Mouse (Mus musculus) layer of hippocampus, adult 2 months (tissue): ENCODE measurements around the gene Fam69b. TPM values are rescaled to one million over a fixed set of nuclear protein-coding genes. Genes with fewer than 3 reads are reported as not detected.

Source experiments
- DNase-seq, 2 experiments: peaks; one replicate each; pipeline ENCODE4 v3.0.0; 2022; ENCODE audit warnings: low spot score in 2 of 2
- H3K27ac ChIP-seq: fragments of 200-600 bp; 2 replicates; pipeline ENCODE4 v1.8.1; 2022
- H3K4me3 ChIP-seq: fragments of 200-600 bp; 2 replicates; pipeline ENCODE4 v1.8.1; 2022; ENCODE audit warnings: mild to moderate bottlenecking
- CTCF ChIP-seq: fragments of 200-600 bp; conservative IDR thresholded peaks from 2 replicates; pipeline ENCODE4 v1.8.1; 2022; ENCODE audit warnings: antibody characterized with exemption, mild to moderate bottlenecking, moderate library complexity
- total RNA-seq, 2 experiments: library from RNA; stranded (reverse); gene quantifications; 2 replicates each; pipeline ENCODE4 v1.2.3; 2021

The Fam69b gene
- total RNA-seq, 2 experiments from 2014 or later, result 70.3 to 72.6 TPM

- no peak for DNase-seq
- no peak for TF ChIP-seq CTCF
- Histone ChIP-seq H3K4me3 (no peak overlapping the region), H3K27ac (no peak overlapping the region)
Observed at GRCm38 (mm10) chr2:26615459-26616124, 12.7 kb upstream of the Fam69b start.

- TF ChIP-seq CTCF, result no peak
Observed at GRCm38 (mm10) chr2:26617331-26617730, 10.9 kb upstream of the Fam69b start.

GRCm38 (mm10) chr2:26617928-26618327 lies 10.3 kb upstream of the Fam69b start:
- no peak overlapping the region for H3K27ac ChIP-seq
- no peak for DNase-seq
- H3K4me3 ChIP-seq, result no peak overlapping the region
- TF ChIP-seq CTCF, result no peak

More at GRCm38 (mm10) chr2:26617331-26617730, 10.9 kb upstream of the Fam69b start:
- DNase-seq, result no peak
- no peak overlapping the region for H3K4me3 ChIP-seq
- no peak overlapping the region for H3K27ac ChIP-seq

GRCm38 (mm10) chr2:26621246-26621645 lies 7.0 kb upstream of the Fam69b start:
- no peak overlapping the region for H3K27ac ChIP-seq
- TF ChIP-seq CTCF, result no peak
- no peak overlapping the region for H3K4me3 ChIP-seq
- no peak for DNase-seq

- no peak for TF ChIP-seq CTCF
- DNase-seq, result no peak
- no peak overlapping the region for H3K27ac ChIP-seq
- no peak overlapping the region for H3K4me3 ChIP-seq
Observed at GRCm38 (mm10) chr2:26622984-26623383, 5.3 kb upstream of the Fam69b start.

GRCm38 (mm10) chr2:26625419-26625818 lies 2.8 kb upstream of the Fam69b start:
- TF ChIP-seq CTCF, result no peak
- H3K27ac ChIP-seq, result no peak overlapping the region
- DNase-seq, result no peak
- H3K4me3 ChIP-seq, result no peak overlapping the region

GRCm38 (mm10) chr2:26626081-26626480 lies 2.2 kb upstream of the Fam69b start:
- TF ChIP-seq CTCF, result 0 out of 2 replicates have a peak, but pooled peaks have one; percentile 18
- no peak overlapping the region for H3K4me3 ChIP-seq
- DNase-seq, result no peak
- no peak overlapping the region for H3K27ac ChIP-seq

GRCm38 (mm10) chr2:26628792-26629437 lies 658 bp downstream of the Fam69b start:
- peak overlapping the region; percentile 97 for H3K27ac ChIP-seq
- peak overlapping the region; percentile 84 for H3K4me3 ChIP-seq
- no peak for TF ChIP-seq CTCF
- DNase-seq, result no peak

GRCm38 (mm10) chr2:26632541-26633395 lies 4.5 kb downstream of the Fam69b start:
- H3K27ac ChIP-seq, result peak overlapping the region; percentile 14; the same call in 1 of the 2 replicates
- DNase-seq, result no peak
- no peak for TF ChIP-seq CTCF
- no peak overlapping the region; the same call in 1 of the 2 replicates for H3K4me3 ChIP-seq

- no peak overlapping the region for H3K4me3 ChIP-seq
- H3K27ac ChIP-seq, result no peak overlapping the region
- no peak for DNase-seq
- no peak for TF ChIP-seq CTCF
Observed at GRCm38 (mm10) chr2:26633953-26634530, 5.8 kb downstream of the Fam69b start.

GRCm38 (mm10) chr2:26634629-26635488 lies 6.6 kb downstream of the Fam69b start:
- DNase-seq, result no peak
- TF ChIP-seq CTCF, result no peak
- no peak overlapping the region for H3K4me3 ChIP-seq
- no peak overlapping the region; the same call in 1 of the 2 replicates for H3K27ac ChIP-seq
